Mouse (Mus musculus): ENCODE data around the gene Tbcel. TPM values are rescaled to one million over a fixed set of nuclear protein-coding genes. Genes with fewer than 3 reads are reported as not detected.

Tbcel gene
- polyA plus RNA-seq, 1 experiment from 2014 or later = 4.4 TPM

- Histone ChIP-seq H3K4me3 (no peak overlapping the region), H3K27ac (no peak overlapping the region), H3K27me3 (no peaks in the 10 kb centered on the region), H3K9ac (no peak overlapping the region), H3K4me1 (peaks cover 31% of the 10 kb centered on the region), H3K4me2 (replicated peaks) (no peak overlapping the region), H3K9me3 (no peaks in the 10 kb centered on the region), H3K36me3 (0 out of 2 replicates have a peak, but pooled peaks cover 4% of the 10 kb centered on the region)
- WGBS = 92% methylated on average over 7 of the region's 7 CpGs
- ATAC-seq (ENCODE audit: low FRiP score, low read depth) = no peak
These were observed 44.9 kb downstream of the Tbcel start for GRCm38 (mm10) chr9:42462585-42463219.

- Histone ChIP-seq H3K4me2 (replicated peaks) (no peak overlapping the region), H3K4me1 (peaks cover 40% of the 10 kb centered on the region), H3K27me3 (no peaks in the 10 kb centered on the region), H3K9me3 (no peaks in the 10 kb centered on the region), H3K9ac (no peak overlapping the region), H3K4me3 (no peak overlapping the region), H3K36me3 (no peaks in the 10 kb centered on the region), H3K27ac (peak overlapping the region; percentile 33; the same call in 1 of the 2 replicates)
- ATAC-seq (ENCODE audit: low FRiP score, low read depth) = no peak
- WGBS = 54% methylated on average over 11 of the region's 11 CpGs
These were observed 46.1 kb downstream of the Tbcel start for GRCm38 (mm10) chr9:42461390-42462108.

GRCm38 (mm10) chr9:42460353-42460752 lies 47.3 kb downstream of the Tbcel start:
- ATAC-seq (ENCODE audit: low FRiP score, low read depth) = no peak
- Histone ChIP-seq H3K4me3 (no peak overlapping the region), H3K9me3 (no peaks in the 10 kb centered on the region), H3K36me3 (no peaks in the 10 kb centered on the region), H3K27ac (0 out of 2 replicates have a peak overlapping the region, but pooled peaks have one; percentile 33), H3K4me2 (replicated peaks) (no peak overlapping the region), H3K27me3 (no peaks in the 10 kb centered on the region), H3K9ac (no peak overlapping the region), H3K4me1 (peaks cover 45% of the 10 kb centered on the region)
- 83% methylated on average over 10 of the region's 10 CpGs for WGBS

GRCm38 (mm10) chr9:42459736-42460135 lies 47.9 kb downstream of the Tbcel start:
- WGBS = 88% methylated on average over 6 of the region's 6 CpGs
- ATAC-seq (ENCODE audit: low FRiP score, low read depth) = no peak
- no peak overlapping the region for H3K4me3 ChIP-seq
- H3K27me3 ChIP-seq = no peaks in the 10 kb centered on the region
- no peak overlapping the region for H3K4me2 ChIP-seq (replicated peaks)
- H3K9ac ChIP-seq = no peak overlapping the region
- peaks cover 45% of the 10 kb centered on the region for H3K4me1 ChIP-seq
- no peaks in the 10 kb centered on the region for H3K9me3 ChIP-seq
- H3K27ac ChIP-seq = no peak overlapping the region
- no peaks in the 10 kb centered on the region for H3K36me3 ChIP-seq

- Histone ChIP-seq H3K4me3 (no peak overlapping the region), H3K36me3 (no peaks in the 10 kb centered on the region), H3K27ac (no peak overlapping the region), H3K4me2 (replicated peaks) (no peak overlapping the region), H3K27me3 (no peaks in the 10 kb centered on the region), H3K9ac (no peak overlapping the region), H3K9me3 (no peaks in the 10 kb centered on the region), H3K4me1 (peaks cover 42% of the 10 kb centered on the region)
- WGBS = 76% methylated on average over 9 of the region's 9 CpGs
- ATAC-seq (ENCODE audit: low FRiP score, low read depth) = no peak
These were observed 48.7 kb downstream of the Tbcel start for GRCm38 (mm10) chr9:42458741-42459515.

GRCm38 (mm10) chr9:42457501-42457900 lies 50.1 kb downstream of the Tbcel start:
- ATAC-seq (ENCODE audit: low FRiP score, low read depth) = no peak
- Histone ChIP-seq H3K9me3 (no peaks in the 10 kb centered on the region), H3K4me1 (peaks cover 36% of the 10 kb centered on the region), H3K27ac (no peak overlapping the region), H3K4me3 (no peak overlapping the region), H3K27me3 (no peaks in the 10 kb centered on the region), H3K36me3 (peaks cover 3% of the 10 kb centered on the region; the same call in 1 of the 2 replicates), H3K4me2 (replicated peaks) (no peak overlapping the region), H3K9ac (no peak overlapping the region)
- WGBS = 92% methylated on average over 8 of the region's 8 CpGs

- Histone ChIP-seq H3K4me2 (replicated peaks) (no peak overlapping the region), H3K9ac (no peak overlapping the region), H3K27ac (no peak overlapping the region), H3K4me3 (no peak overlapping the region), H3K36me3 (peaks cover 23% of the 10 kb centered on the region), H3K4me1 (peaks cover 14% of the 10 kb centered on the region), H3K27me3 (no peaks in the 10 kb centered on the region), H3K9me3 (no peaks in the 10 kb centered on the region)
- 96% methylated on average over 8 of the region's 8 CpGs for WGBS
- no peak for ATAC-seq (ENCODE audit: low FRiP score, low read depth)
These were observed 53.2 kb downstream of the Tbcel start for GRCm38 (mm10) chr9:42454364-42454763.

- H3K27ac ChIP-seq = no peak overlapping the region
- no peak for ATAC-seq (ENCODE audit: low FRiP score, low read depth)
- no peak overlapping the region for H3K4me3 ChIP-seq
- no peaks in the 10 kb centered on the region for H3K27me3 ChIP-seq
- no peaks in the 10 kb centered on the region for H3K9me3 ChIP-seq
- 90% methylated on average over 6 of the region's 6 CpGs for WGBS
- no peak overlapping the region for H3K4me2 ChIP-seq (replicated peaks)
- H3K4me1 ChIP-seq = no peaks in the 10 kb centered on the region
- H3K36me3 ChIP-seq = peaks cover 65% of the 10 kb centered on the region
- H3K9ac ChIP-seq = no peak overlapping the region
These were observed 58.6 kb downstream of the Tbcel start for GRCm38 (mm10) chr9:42449043-42449442.

GRCm38 (mm10) chr9:42442100-42442499 lies 65.5 kb downstream of the Tbcel start:
- no peak for ATAC-seq (ENCODE audit: low FRiP score, low read depth)
- Histone ChIP-seq H3K4me2 (replicated peaks) (no peak overlapping the region), H3K27ac (no peak overlapping the region), H3K9me3 (no peaks in the 10 kb centered on the region), H3K36me3 (peaks cover 73% of the 10 kb centered on the region), H3K27me3 (no peaks in the 10 kb centered on the region), H3K4me3 (no peak overlapping the region), H3K9ac (no peak overlapping the region), H3K4me1 (no peaks in the 10 kb centered on the region)
- WGBS = 94% methylated on average over 8 of the region's 8 CpGs

GRCm38 (mm10) chr9:42441234-42441633 lies 66.4 kb downstream of the Tbcel start:
- Histone ChIP-seq H3K27ac (no peak overlapping the region), H3K36me3 (peaks cover 80% of the 10 kb centered on the region), H3K4me2 (replicated peaks) (no peak overlapping the region), H3K4me3 (no peak overlapping the region), H3K27me3 (no peaks in the 10 kb centered on the region), H3K4me1 (no peaks in the 10 kb centered on the region), H3K9me3 (no peaks in the 10 kb centered on the region), H3K9ac (no peak overlapping the region)
- no peak for ATAC-seq (ENCODE audit: low FRiP score, low read depth)
- 92% methylated on average over 2 of the region's 2 CpGs for WGBS

GRCm38 (mm10) chr9:42439446-42439845 lies 68.2 kb downstream of the Tbcel start:
- Histone ChIP-seq H3K27me3 (no peaks in the 10 kb centered on the region), H3K9me3 (no peaks in the 10 kb centered on the region), H3K27ac (no peak overlapping the region), H3K4me2 (replicated peaks) (no peak overlapping the region), H3K4me1 (no peaks in the 10 kb centered on the region), H3K36me3 (peaks cover 78% of the 10 kb centered on the region), H3K4me3 (no peak overlapping the region), H3K9ac (no peak overlapping the region)
- ATAC-seq (ENCODE audit: low FRiP score, low read depth) = no peak
- 75% methylated on average over 4 of the region's 4 CpGs for WGBS

GRCm38 (mm10) chr9:42432155-42432554 lies 75.5 kb downstream of the Tbcel start:
- Histone ChIP-seq H3K9me3 (no peaks in the 10 kb centered on the region), H3K9ac (no peak overlapping the region), H3K36me3 (peaks cover 65% of the 10 kb centered on the region), H3K27me3 (no peaks in the 10 kb centered on the region), H3K4me3 (no peak overlapping the region), H3K4me1 (peaks cover 12% of the 10 kb centered on the region; the same call in 1 of the 2 replicates), H3K4me2 (replicated peaks) (no peak overlapping the region), H3K27ac (no peak overlapping the region)
- WGBS = 85% methylated on average over 2 of the region's 2 CpGs
- no peak for ATAC-seq (ENCODE audit: low FRiP score, low read depth)
